7 mouse cellular contexts compared by ENCODE assay signal in genomic region chr7:13053501-13053900, GRCm38 (mm10). TPM values are rescaled to one million over a fixed set of nuclear protein-coding genes. Genes with fewer than 3 reads are reported as not detected.
DNase-seq lines count a peak whose midpoint lies in the region; ATAC-seq and TF ChIP-seq lines count a peak whose summit lies in the region.

No protein-coding gene starts in this region.

- H3K4me3 ChIP-seq in kidney, postnatal 0 days (replicated peaks; ENCODE audit: low read depth, low read length): no peak overlapping the region
- peak overlapping the region; percentile 56 for H3K4me3 ChIP-seq in forebrain, embryonic 13.5 days
- H3K4me3 ChIP-seq in limb, embryonic 10.5 days: peak overlapping the region; percentile 68
- H3K4me3 ChIP-seq in neural tube, embryonic 14.5 days (ENCODE audit: low read depth, low read length): peak overlapping the region; percentile 42

- 96% methylated on average over 2 of the region's 2 CpGs for WGBS in kidney, postnatal 0 days
- 94% methylated on average over 2 of the region's 2 CpGs for WGBS in forebrain, embryonic 13.5 days
- WGBS in limb, embryonic 10.5 days: 91% methylated on average over 2 of the region's 2 CpGs
- WGBS in neural tube, embryonic 14.5 days: 84% methylated on average over 2 of the region's 2 CpGs

- no peak for TF ChIP-seq CTCF in kidney, postnatal 0 days (IDR thresholded peaks at IDR 0.05; ENCODE audit: low read depth)

- H3K9ac ChIP-seq in kidney, postnatal 0 days (ENCODE audit: low read depth, low read length): 0 out of 2 replicates have a peak overlapping the region, but pooled peaks have one; percentile 60
- 0 out of 2 replicates have a peak overlapping the region, but pooled peaks have one; percentile 65 for H3K9ac ChIP-seq in forebrain, embryonic 13.5 days
- H3K9ac ChIP-seq in neural tube, embryonic 14.5 days (replicated peaks; ENCODE audit: low read depth, low read length): peak overlapping the region; percentile 62; the same call in 1 of the 2 replicates

- no peaks in the 10 kb centered on the region for H3K9me3 ChIP-seq in kidney, postnatal 0 days (replicated peaks; ENCODE audit: low read length)
- H3K9me3 ChIP-seq in forebrain, embryonic 13.5 days (replicated peaks): no peaks in the 10 kb centered on the region
- H3K9me3 ChIP-seq in limb, embryonic 10.5 days (replicated peaks): no peaks in the 10 kb centered on the region; the same call in 1 of the 2 replicates
- H3K9me3 ChIP-seq in neural tube, embryonic 14.5 days (ENCODE audit: control insufficient read depth, low read length): no peaks in the 10 kb centered on the region

- H3K27me3 ChIP-seq in kidney, postnatal 0 days (ENCODE audit: insufficient read depth, low read length): no peaks in the 10 kb centered on the region
- no peaks in the 10 kb centered on the region for H3K27me3 ChIP-seq in forebrain, embryonic 13.5 days
- H3K27me3 ChIP-seq in limb, embryonic 10.5 days (ENCODE audit: low read depth, poor library complexity, severe bottlenecking): no peaks in the 10 kb centered on the region
- no peaks in the 10 kb centered on the region for H3K27me3 ChIP-seq in neural tube, embryonic 14.5 days (ENCODE audit: control insufficient read depth, insufficient read depth, low read length)

- no peaks in the 10 kb centered on the region for H3K36me3 ChIP-seq in kidney, postnatal 0 days (ENCODE audit: insufficient read depth, low read length)
- H3K36me3 ChIP-seq in forebrain, embryonic 13.5 days (ENCODE audit: poor library complexity, severe bottlenecking): no peaks in the 10 kb centered on the region
- no peaks in the 10 kb centered on the region for H3K36me3 ChIP-seq in limb, embryonic 10.5 days
- no peaks in the 10 kb centered on the region for H3K36me3 ChIP-seq in neural tube, embryonic 14.5 days (ENCODE audit: control insufficient read depth, insufficient read depth, low read length)

- no peak for ATAC-seq in kidney, postnatal 0 days (replicated peaks; ENCODE audit: low FRiP score, low read depth)
- ATAC-seq in forebrain, embryonic 13.5 days: no peak
- no peak for ATAC-seq in neural tube, embryonic 14.5 days (ENCODE audit: low read depth)

- peak overlapping the region; percentile 69; the same call in 1 of the 2 replicates for H3K4me2 ChIP-seq in kidney, postnatal 0 days (ENCODE audit: low read length)
- H3K4me2 ChIP-seq in forebrain, embryonic 13.5 days: peak overlapping the region; percentile 58
- peak overlapping the region; percentile 44 for H3K4me2 ChIP-seq in neural tube, embryonic 14.5 days (ENCODE audit: low read depth, low read length)

- H3K4me1 ChIP-seq in kidney, postnatal 0 days (replicated peaks; ENCODE audit: insufficient read depth, low read length): no peaks in the 10 kb centered on the region
- H3K4me1 ChIP-seq in forebrain, embryonic 13.5 days: peaks cover 6% of the 10 kb centered on the region
- H3K4me1 ChIP-seq in limb, embryonic 10.5 days: peaks cover 8% of the 10 kb centered on the region
- H3K4me1 ChIP-seq in neural tube, embryonic 14.5 days (ENCODE audit: control insufficient read depth, insufficient read depth, low read length): no peaks in the 10 kb centered on the region

- H3K27ac ChIP-seq in kidney, postnatal 0 days: peak overlapping the region; percentile 47; the same call in 1 of the 2 replicates
- no peak overlapping the region for H3K27ac ChIP-seq in forebrain, embryonic 13.5 days
- peak overlapping the region; percentile 93; the same call in 1 of the 2 replicates for H3K27ac ChIP-seq in limb, embryonic 10.5 days
- H3K27ac ChIP-seq in neural tube, embryonic 14.5 days (ENCODE audit: low read depth, low read length): no peak overlapping the region

- DNase-seq in kidney, postnatal 0 days (ENCODE audit: low spot score): no peak
- no peak for DNase-seq in kidney, adult 11 months
- DNase-seq in limb, embryonic 10.5 days (ENCODE audit: low spot score): no peak
- no peak for DNase-seq in right cerebral cortex, postnatal 25 days
- DNase-seq in thymus, postnatal 0 days (ENCODE audit: low spot score): no peak

RNA-seq across cellular contexts. Expression of gene Mzf1, which starts 1.1 kb away (rescaled TPM):
- polyA plus RNA-seq in kidney, postnatal 0 days (2015; fragmentation: Nextera tagmentation; extraction: Ambion mirVana): 2.3 and 2.6 TPM in 2 replicates
- 5.1 and 6.0 TPM in 2 replicates for polyA plus RNA-seq in forebrain, embryonic 13.5 days (2015; fragmentation: Nextera tagmentation; extraction: Ambion mirVana)
- polyA plus RNA-seq in limb, embryonic 10.5 days (2016; fragmentation: Nextera tagmentation; extraction: Ambion mirVana): 3.3 and 4.4 TPM in 2 replicates
- 8.4 and 9.0 TPM in 2 replicates for polyA plus RNA-seq in neural tube, embryonic 14.5 days (2014; fragmentation: Nextera tagmentation; extraction: Ambion mirVana)
- 1.1 and 1.6 TPM in 2 replicates for polyA plus RNA-seq in thymus, postnatal 0 days (2015; fragmentation: Nextera tagmentation; extraction: Ambion mirVana)

RNA-seq across cellular contexts. Expression of gene Ube2m, which starts 15.4 kb away (rescaled TPM):
- polyA plus RNA-seq in kidney, postnatal 0 days (2015; fragmentation: Nextera tagmentation; extraction: Ambion mirVana): 123 and 134 TPM in 2 replicates
- polyA plus RNA-seq in forebrain, embryonic 13.5 days (2015; fragmentation: Nextera tagmentation; extraction: Ambion mirVana): 44.0 and 53.7 TPM in 2 replicates
- polyA plus RNA-seq in limb, embryonic 10.5 days (2016; fragmentation: Nextera tagmentation; extraction: Ambion mirVana): 182 and 208 TPM in 2 replicates
- 142 and 146 TPM in 2 replicates for polyA plus RNA-seq in neural tube, embryonic 14.5 days (2014; fragmentation: Nextera tagmentation; extraction: Ambion mirVana)
- polyA plus RNA-seq in thymus, postnatal 0 days (2015; fragmentation: Nextera tagmentation; extraction: Ambion mirVana): 90.8 and 91.5 TPM in 2 replicates

RNA-seq across cellular contexts. Expression of gene Chmp2a, which starts 18.9 kb away (rescaled TPM):
- polyA plus RNA-seq in kidney, postnatal 0 days (2015; fragmentation: Nextera tagmentation; extraction: Ambion mirVana): 235 and 240 TPM in 2 replicates
- polyA plus RNA-seq in forebrain, embryonic 13.5 days (2015; fragmentation: Nextera tagmentation; extraction: Ambion mirVana): 164 and 168 TPM in 2 replicates
- polyA plus RNA-seq in limb, embryonic 10.5 days (2016; fragmentation: Nextera tagmentation; extraction: Ambion mirVana): 79.6 and 84.2 TPM in 2 replicates
- polyA plus RNA-seq in neural tube, embryonic 14.5 days (2014; fragmentation: Nextera tagmentation; extraction: Ambion mirVana): 196 and 199 TPM in 2 replicates
- 226 and 230 TPM in 2 replicates for polyA plus RNA-seq in thymus, postnatal 0 days (2015; fragmentation: Nextera tagmentation; extraction: Ambion mirVana)

RNA-seq across cellular contexts. Expression of gene Vmn1r85, which starts 41.5 kb away (rescaled TPM):
- polyA plus RNA-seq in kidney, postnatal 0 days (2015; fragmentation: Nextera tagmentation; extraction: Ambion mirVana): not detected in 2 replicates
- polyA plus RNA-seq in forebrain, embryonic 13.5 days (2015; fragmentation: Nextera tagmentation; extraction: Ambion mirVana): not detected in 2 replicates
- polyA plus RNA-seq in limb, embryonic 10.5 days (2016; fragmentation: Nextera tagmentation; extraction: Ambion mirVana): not detected in 2 replicates
- 0.06 and 0.17 TPM in 2 replicates for polyA plus RNA-seq in neural tube, embryonic 14.5 days (2014; fragmentation: Nextera tagmentation; extraction: Ambion mirVana)
- not detected in 2 replicates for polyA plus RNA-seq in thymus, postnatal 0 days (2015; fragmentation: Nextera tagmentation; extraction: Ambion mirVana)

RNA-seq across cellular contexts. Expression of gene Zbtb45, which starts 43.7 kb away (rescaled TPM):
- 17.4 and 17.5 TPM in 2 replicates for polyA plus RNA-seq in kidney, postnatal 0 days (2015; fragmentation: Nextera tagmentation; extraction: Ambion mirVana)
- 32.8 and 37.1 TPM in 2 replicates for polyA plus RNA-seq in forebrain, embryonic 13.5 days (2015; fragmentation: Nextera tagmentation; extraction: Ambion mirVana)
- 29.1 and 31.8 TPM in 2 replicates for polyA plus RNA-seq in limb, embryonic 10.5 days (2016; fragmentation: Nextera tagmentation; extraction: Ambion mirVana)
- polyA plus RNA-seq in neural tube, embryonic 14.5 days (2014; fragmentation: Nextera tagmentation; extraction: Ambion mirVana): 36.0 and 40.5 TPM in 2 replicates
- 27.8 and 30.8 TPM in 2 replicates for polyA plus RNA-seq in thymus, postnatal 0 days (2015; fragmentation: Nextera tagmentation; extraction: Ambion mirVana)

Comparison
In these comparisons a context has a peak if more than half of its experiments do, and no peak if none do; other contexts are left out.
1. H3K27ac ChIP-seq: peak in kidney, postnatal 0 days (single experiment) and limb, embryonic 10.5 days (single experiment); none in forebrain, embryonic 13.5 days (single experiment) and neural tube, embryonic 14.5 days (single experiment).
2. Peak in every context shown above with its lines, with median percentiles within 50 percentile points of each other: H3K4me2 ChIP-seq and H3K9ac ChIP-seq.